Mouse (Mus musculus) erythroblast, embryonic 14.5 days (primary cell): ENCODE data around the gene Msmb. TPM values are rescaled to one million over a fixed set of nuclear protein-coding genes. Genes with fewer than 3 reads are reported as not detected.
"Not testable (repeated sequence)": the region's sequence is repeated elsewhere in the genome, so short reads cannot be mapped to it uniquely, and the experiment has no call there.

Experiments used
- H3K27me3 ChIP-seq: 2 replicates; pipeline ENCODE4 v1.6.1; 2012; ENCODE audit warnings: inconsistent platforms; ENCODE audit not compliant: control insufficient read depth
- H3K36me3 ChIP-seq: 2 replicates; pipeline ENCODE4 v1.6.1; 2012; ENCODE audit warnings: mild to moderate bottlenecking, inconsistent platforms; ENCODE audit not compliant: control insufficient read depth
- H3K4me1 ChIP-seq: 2 replicates; pipeline ENCODE4 v1.6.1; 2012; ENCODE audit warnings: inconsistent platforms; ENCODE audit not compliant: control insufficient read depth
- H3K4me3 ChIP-seq: replicated peaks from 2 replicates; pipeline ENCODE3; 2012; ENCODE audit warnings: moderate library complexity, mild to moderate bottlenecking, inconsistent platforms
- H3K9me3 ChIP-seq: 2 replicates; pipeline ENCODE4 v1.6.1; 2012; ENCODE audit warnings: low read length, inconsistent platforms, mixed read lengths; ENCODE audit not compliant: control insufficient read depth
- GATA1 ChIP-seq: IDR thresholded peaks from 2 replicates; pipeline ENCODE4 v1.6.1; 2012; ENCODE audit warnings: low read length, inconsistent platforms, mixed read lengths
- TAL1 ChIP-seq: IDR thresholded peaks from 3 replicates; pipeline ENCODE4 v1.6.1; 2012; ENCODE audit warnings: low read length, inconsistent platforms, mixed read lengths
- polyA plus RNA-seq: library from polyadenylated mRNA; stranded (reverse); fragments of >175 nt; gene quantifications from 2 replicates; pipeline ENCODE4 v1.2.3, GENCODE M21; 2012

Gene Msmb
- polyA plus RNA-seq, 1 experiment = not detected

DNA sequence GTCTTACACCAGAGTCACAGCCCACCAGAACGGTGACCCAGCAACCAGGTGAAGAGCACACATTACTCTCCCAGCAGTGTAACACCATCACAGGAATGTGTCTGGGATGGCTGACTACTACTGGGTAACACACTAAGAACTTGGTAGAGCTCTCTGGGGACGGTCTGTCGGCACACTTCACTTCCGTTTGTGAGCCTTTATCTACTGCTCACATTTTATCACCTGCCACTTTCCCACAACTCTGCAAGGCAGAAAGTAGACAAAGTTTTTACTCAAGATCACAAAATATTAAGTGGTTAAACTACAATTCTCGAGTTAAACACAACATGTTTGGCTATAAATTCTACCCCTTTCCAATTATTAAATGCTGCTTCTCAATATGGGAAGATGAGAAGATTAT lies 50.1 kb downstream of the Msmb start:
- Histone ChIP-seq H3K4me1 (peaks cover 12% of the 10 kb centered on the region), H3K9me3 (no peaks in the 10 kb centered on the region), H3K27me3 (no peaks in the 10 kb centered on the region), H3K4me3 (no peak overlapping the region), H3K36me3 (peaks cover 94% of the 10 kb centered on the region)
- TF ChIP-seq GATA1 = no peak
- no peak for TF ChIP-seq TAL1

GRCm38 (mm10) chr14:32192437-32192836 lies 50.6 kb downstream of the Msmb start:
- Histone ChIP-seq H3K36me3 (peaks cover 94% of the 10 kb centered on the region), H3K9me3 (no peaks in the 10 kb centered on the region), H3K4me1 (peaks cover 12% of the 10 kb centered on the region), H3K4me3 (no peak overlapping the region), H3K27me3 (no peaks in the 10 kb centered on the region)
- TF ChIP-seq GATA1 (no peak), TAL1 (no peak)

DNA sequence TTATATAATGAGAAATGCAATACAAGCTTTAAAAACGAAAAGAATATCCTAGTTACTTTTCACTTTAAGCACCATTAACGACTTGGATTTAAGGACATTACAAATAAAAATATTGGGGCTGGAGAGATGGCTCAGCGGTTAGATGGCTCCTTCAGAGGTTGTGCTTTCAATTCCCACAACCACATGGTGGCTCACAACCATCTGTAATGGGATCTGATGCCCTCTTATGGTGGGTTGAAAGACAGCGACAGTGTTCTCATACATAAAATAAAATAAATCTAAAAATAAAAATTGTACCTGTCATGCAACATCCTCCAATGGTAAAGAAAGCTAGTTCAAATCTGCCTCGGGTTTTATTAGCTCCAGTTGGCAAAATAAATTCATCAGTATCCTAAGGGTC lies 51.7 kb downstream of the Msmb start:
- H3K9me3 ChIP-seq, H3K4me3 ChIP-seq, H3K27me3 ChIP-seq: not testable (repeated sequence)
- Histone ChIP-seq H3K4me1 (peaks cover 16% of the 10 kb centered on the region), H3K36me3 (peaks cover 95% of the 10 kb centered on the region)

DNA sequence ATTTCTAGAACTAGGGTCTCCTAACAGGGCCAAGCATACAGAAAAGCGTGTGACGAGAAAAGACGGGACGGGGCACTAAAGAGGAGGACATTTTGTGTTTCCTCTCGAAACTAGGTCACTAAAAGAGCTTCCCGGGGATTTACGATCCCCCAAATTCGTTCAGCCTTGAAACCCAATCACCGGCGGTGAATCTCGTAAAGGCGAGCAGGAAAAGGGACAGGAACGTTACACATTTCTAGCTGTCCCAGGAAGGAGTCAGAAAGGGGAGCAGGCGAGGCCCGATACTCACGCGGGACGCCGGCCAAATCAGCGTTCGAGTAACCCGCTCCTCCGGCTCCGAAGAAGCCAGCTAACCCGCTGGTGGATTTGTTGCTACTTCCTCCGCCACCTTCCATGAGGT lies 59.5 kb downstream of the Msmb start:
- no peak for TF ChIP-seq GATA1
- TF ChIP-seq TAL1 = no peak
- Histone ChIP-seq H3K4me1 (peaks cover 39% of the 10 kb centered on the region), H3K27me3 (no peaks in the 10 kb centered on the region), H3K36me3 (peaks cover 39% of the 10 kb centered on the region), H3K4me3 (peak overlapping the region; percentile 99), H3K9me3 (no peaks in the 10 kb centered on the region)

GRCm38 (mm10) chr14:32201791-32202451 lies 60.1 kb downstream of the Msmb start, which contains the start of the genes Timm23 and Parg:
Timm23 (minus strand) TSS chr14:32201898.
Parg (plus strand) TSS chr14:32201949.
- Histone ChIP-seq H3K27me3 (no peaks in the 10 kb centered on the region), H3K36me3 (peaks cover 34% of the 10 kb centered on the region), H3K9me3 (no peaks in the 10 kb centered on the region), H3K4me3 (peak within 1 kb of the TSS; percentile 99), H3K4me1 (peaks cover 37% of the 10 kb centered on the region)
- no peak for TF ChIP-seq GATA1
- no peak for TF ChIP-seq TAL1

Other genes with a start within 250 kb of the Msmb start
- gene Galnt15, start 113.0 kb upstream of the Msmb start, polyA plus RNA-seq = not detected in 2 replicates
- gene Oxnad1, start 56.6 kb upstream of the Msmb start, polyA plus RNA-seq = 0.84 and 0.94 TPM in 2 replicates
- gene Dph3, start 56.3 kb upstream of the Msmb start, polyA plus RNA-seq = 4.4 and 8.2 TPM in 2 replicates
- gene Ncoa4, start 17.8 kb downstream of the Msmb start, polyA plus RNA-seq = 6.9 and 7.6 TPM in 2 replicates
- gene Timm23, start 59.9 kb downstream of the Msmb start, polyA plus RNA-seq = 15.2 and 17.5 TPM in 2 replicates
- 0.39 and 0.68 TPM in 2 replicates for gene Parg, start 59.9 kb downstream of the Msmb start, polyA plus RNA-seq
- not detected in 2 replicates for gene Ogdhl, start 180.0 kb downstream of the Msmb start, polyA plus RNA-seq
- gene 1700024G13Rik, start 246.4 kb downstream of the Msmb start, polyA plus RNA-seq = not detected in 2 replicates